In the genomic region with DNA sequence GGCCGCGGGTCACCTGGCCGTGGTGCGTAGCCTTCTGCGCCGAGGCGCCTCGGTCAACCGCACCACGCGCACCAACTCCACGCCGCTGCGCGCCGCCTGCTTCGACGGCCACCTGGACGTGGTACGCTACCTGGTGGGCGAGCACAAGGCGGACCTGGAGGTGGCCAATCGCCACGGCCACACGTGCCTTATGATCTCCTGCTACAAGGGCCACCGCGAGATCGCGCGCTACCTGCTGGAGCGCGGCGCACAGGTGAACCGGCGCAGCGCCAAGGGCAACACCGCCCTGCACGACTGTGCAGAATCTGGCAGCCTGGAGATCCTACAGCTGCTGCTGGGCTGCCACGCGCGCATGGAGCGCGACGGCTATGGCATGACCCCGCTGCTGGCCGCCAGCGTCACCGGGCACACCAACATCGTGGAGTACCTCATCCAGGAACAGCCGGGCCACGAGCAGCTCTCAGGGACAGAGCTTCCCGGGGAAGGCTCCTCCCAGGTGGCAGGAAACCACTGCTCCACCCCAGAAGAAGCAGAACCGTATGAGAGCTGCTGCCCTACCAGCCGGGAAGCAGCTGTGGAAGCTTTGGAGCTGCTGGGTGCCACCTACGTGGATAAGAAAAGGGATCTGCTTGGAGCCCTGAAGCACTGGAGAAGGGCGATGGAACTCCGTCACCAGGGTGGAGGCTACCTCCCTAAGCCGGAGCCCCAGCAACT, we compare ENCODE assay signal across 1 mouse cellular context.
TF ChIP-seq lines count a peak whose summit lies in the region.

No protein-coding gene starts in this region.

TF ChIP-seq in MEL, 35 proteins besides CTCF, POLR2A, EP300 and RAD21:
- TF ChIP-seq RCOR1 (IDR thresholded peaks at IDR 0.05; ENCODE audit: low read depth, low read length) (no peak), SIN3A (IDR thresholded peaks at IDR 0.05; ENCODE audit: low read length) (no peak), ZKSCAN1 (IDR thresholded peaks at IDR 0.05; ENCODE audit: low read depth, low read length) (no peak), MYC (IDR thresholded peaks at IDR 0.05; ENCODE audit: low read depth, low read length) (no peak), SMC3 (IDR thresholded peaks at IDR 0.05; ENCODE audit: low read depth, low read length) (no peak), GATA1 (IDR thresholded peaks at IDR 0.05; ENCODE audit: low read depth, low read length) (no peak), ETS1 (IDR thresholded peaks at IDR 0.05; ENCODE audit: low read depth, low read length) (no peak), JUND (IDR thresholded peaks at IDR 0.05; ENCODE audit: low read depth, low read length) (no peak), MAFK (IDR thresholded peaks at IDR 0.05; ENCODE audit: borderline replicate concordance, low read depth, low read length) (no peak), HCFC1 (IDR thresholded peaks at IDR 0.05; ENCODE audit: low read depth, low read length) (no peak), ZC3H11A (IDR thresholded peaks at IDR 0.05; ENCODE audit: low read depth, low read length) (no peak), KAT2A (conservative IDR thresholded peaks at IDR 0.05; ENCODE audit: low read depth, low read length) (no peak), BHLHE40 (IDR thresholded peaks at IDR 0.05; ENCODE audit: borderline replicate concordance, low read depth, low read length) (no peak), ZNF384 (IDR thresholded peaks at IDR 0.05; ENCODE audit: low read depth, low read length) (no peak), TCF12 (IDR thresholded peaks at IDR 0.05; ENCODE audit: low read depth, low read length) (no peak), MXI1 (IDR thresholded peaks at IDR 0.05; ENCODE audit: low read depth, low read length) (no peak), POLR2AphosphoS5 (IDR thresholded peaks at IDR 0.05; ENCODE audit: borderline replicate concordance, low read depth, low read length) (no peak), TBP (IDR thresholded peaks at IDR 0.05; ENCODE audit: low read depth, low read length) (no peak)
